Mouse (Mus musculus): ENCODE data around the gene Stau1.
A peak's percentile ranks its signal among the peaks of the same experiment; 100 is the strongest.
"Not testable (repeated sequence)": the region's sequence is repeated elsewhere in the genome, so short reads cannot be mapped to it uniquely, and the experiment has no call there.

Gene Stau1

GRCm38 (mm10) chr2:166995796-166996532 is at the start of gene Stau1:
Gene Stau1, minus strand, starts transcription at chr2:166996299.
- peak; percentile 87 for DNase-seq (ENCODE audit: low read depth, low spot score)

GRCm38 (mm10) chr2:167043400-167044121 is 47.5 kb upstream of the Stau1 start:
- DNase-seq (ENCODE audit: low read depth, low spot score), result no peak

DNA sequence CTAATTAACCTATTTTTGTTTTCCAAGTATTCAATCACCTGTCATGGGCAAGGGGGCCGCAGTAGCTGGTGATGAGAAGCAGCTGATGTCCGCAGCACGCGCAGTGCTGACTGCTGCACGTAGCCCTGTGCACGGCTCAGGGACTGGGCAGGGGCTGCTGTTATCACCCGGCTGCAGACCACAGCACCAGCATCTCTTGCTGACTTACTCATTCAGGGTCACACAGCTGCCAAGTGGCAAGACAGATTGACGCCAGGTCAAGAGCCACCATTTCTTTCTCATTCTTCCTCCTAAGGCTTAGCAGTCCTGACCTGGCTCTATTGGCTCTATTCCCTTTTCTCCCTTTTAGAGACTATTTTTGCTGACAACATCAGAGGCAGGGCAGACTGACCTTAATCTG is 43.3 kb upstream of the Stau1 start:
- no peak for DNase-seq (ENCODE audit: low read depth, low spot score)

- no peak for DNase-seq (ENCODE audit: low read depth, low spot score)
Measured at GRCm38 (mm10) chr2:167038716-167039115, 42.6 kb upstream of the Stau1 start.

- no peak for DNase-seq (ENCODE audit: low read depth, low spot score)
Measured at GRCm38 (mm10) chr2:167038297-167038696, 42.2 kb upstream of the Stau1 start.

GRCm38 (mm10) chr2:167037710-167038109 is 41.6 kb upstream of the Stau1 start:
- DNase-seq (ENCODE audit: low read depth, low spot score), result no peak

DNA sequence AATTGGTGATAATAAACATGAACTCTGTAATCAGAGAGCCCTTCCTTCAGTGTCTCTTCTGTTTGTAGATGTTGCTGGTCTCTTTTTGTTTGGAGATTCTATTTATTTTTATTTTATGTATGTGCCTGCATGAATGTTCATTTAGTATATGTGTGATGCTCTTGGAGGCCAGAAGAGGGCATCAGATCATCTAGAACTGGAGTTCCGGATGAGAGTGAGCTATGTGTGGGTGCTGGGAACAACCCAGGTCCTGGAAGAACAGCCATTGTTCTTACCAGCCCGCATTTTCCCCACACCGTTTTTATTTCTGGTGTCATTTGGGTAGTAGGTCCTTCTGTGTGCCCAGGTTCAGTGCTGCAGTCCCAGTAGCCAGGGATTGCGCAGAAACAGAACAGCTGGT is 34.4 kb upstream of the Stau1 start:
- DNase-seq (ENCODE audit: low read depth, low spot score), result no peak

GRCm38 (mm10) chr2:167028553-167028952 is 32.5 kb upstream of the Stau1 start:
- DNase-seq (ENCODE audit: low read depth, low spot score), result no peak

- DNase-seq (ENCODE audit: low read depth, low spot score), result no peak
Measured at GRCm38 (mm10) chr2:167019396-167019795, 23.3 kb upstream of the Stau1 start.

DNA sequence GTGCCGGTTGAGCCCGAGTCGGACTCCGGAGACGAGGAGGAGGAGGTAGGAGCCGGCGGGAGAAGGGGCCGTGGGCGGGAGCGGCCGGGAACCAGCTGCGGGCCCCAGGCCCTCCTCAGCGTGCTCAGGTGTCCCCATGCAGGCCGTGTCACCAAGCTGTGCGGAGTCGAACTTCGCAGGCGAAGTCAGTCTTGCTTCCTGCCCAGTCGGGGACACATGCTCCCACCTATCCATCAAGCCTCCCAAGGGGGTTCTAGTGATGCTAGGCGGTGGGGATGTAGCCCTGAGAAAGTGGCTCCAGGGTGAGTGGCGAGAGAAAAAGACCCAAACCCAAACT is 19.3 kb upstream of the Stau1 start:
- no peak for DNase-seq (ENCODE audit: low read depth, low spot score)

GRCm38 (mm10) chr2:167014702-167015381 is 18.7 kb upstream of the Stau1 start, which contains the start of gene Ddx27:
Gene Ddx27, plus strand, starts transcription at chr2:167015193.
- peak; percentile 85 for DNase-seq (ENCODE audit: low read depth, low spot score)

DNA sequence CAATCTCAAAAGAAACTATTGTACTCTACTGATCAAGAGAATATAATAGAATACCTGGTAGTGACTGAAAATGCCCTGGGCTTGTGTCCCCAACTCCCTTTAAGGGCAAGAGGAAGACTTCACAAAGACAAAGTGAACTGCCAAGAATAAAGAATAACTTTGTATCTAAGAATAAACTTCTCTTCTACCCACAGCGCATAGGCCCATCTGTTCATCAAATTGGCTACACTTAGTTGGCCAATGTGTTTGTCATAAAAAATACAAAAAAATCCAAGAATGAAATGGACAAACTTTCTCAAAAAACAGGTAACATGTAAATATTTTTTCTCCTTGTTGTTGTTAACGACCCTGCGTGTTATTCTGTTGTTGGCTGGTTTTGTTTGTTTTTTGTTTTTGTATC is 14.4 kb upstream of the Stau1 start:
- no peak for DNase-seq (ENCODE audit: low read depth, low spot score)

GRCm38 (mm10) chr2:167009483-167009882 is 13.4 kb upstream of the Stau1 start:
- DNase-seq (ENCODE audit: low read depth, low spot score), result no peak

GRCm38 (mm10) chr2:167007565-167007964 is 11.5 kb upstream of the Stau1 start:
- not testable (repeated sequence) for DNase-seq (ENCODE audit: low read depth, low spot score)

DNA sequence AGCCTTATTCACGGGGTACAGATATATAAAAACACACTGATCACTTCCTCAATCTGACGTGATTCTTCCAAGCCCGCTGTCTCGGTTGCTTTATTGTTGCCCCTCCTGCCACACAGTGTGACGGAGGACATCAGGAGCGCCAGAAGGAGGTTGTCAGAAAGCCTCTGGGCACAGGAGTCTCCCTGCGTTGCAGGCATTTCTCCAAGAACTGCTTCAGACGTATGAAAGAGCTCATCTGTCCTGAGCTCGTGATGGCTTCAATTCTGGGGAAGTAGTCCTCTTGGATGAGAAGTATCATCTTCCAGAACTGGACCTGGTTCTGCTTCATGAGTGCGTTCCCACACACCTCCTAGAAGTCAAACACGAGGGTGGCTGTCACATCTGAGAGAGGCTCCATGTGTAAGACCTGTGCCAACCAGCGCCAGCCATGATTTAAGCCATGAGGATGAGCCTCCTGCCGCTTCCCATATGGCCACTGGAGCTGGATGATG is 10.9 kb upstream of the Stau1 start:
- no peak for DNase-seq (ENCODE audit: low read depth, low spot score)

GRCm38 (mm10) chr2:167006355-167006754 is 10.3 kb upstream of the Stau1 start:
- DNase-seq (ENCODE audit: low read depth, low spot score), result no peak

DNA sequence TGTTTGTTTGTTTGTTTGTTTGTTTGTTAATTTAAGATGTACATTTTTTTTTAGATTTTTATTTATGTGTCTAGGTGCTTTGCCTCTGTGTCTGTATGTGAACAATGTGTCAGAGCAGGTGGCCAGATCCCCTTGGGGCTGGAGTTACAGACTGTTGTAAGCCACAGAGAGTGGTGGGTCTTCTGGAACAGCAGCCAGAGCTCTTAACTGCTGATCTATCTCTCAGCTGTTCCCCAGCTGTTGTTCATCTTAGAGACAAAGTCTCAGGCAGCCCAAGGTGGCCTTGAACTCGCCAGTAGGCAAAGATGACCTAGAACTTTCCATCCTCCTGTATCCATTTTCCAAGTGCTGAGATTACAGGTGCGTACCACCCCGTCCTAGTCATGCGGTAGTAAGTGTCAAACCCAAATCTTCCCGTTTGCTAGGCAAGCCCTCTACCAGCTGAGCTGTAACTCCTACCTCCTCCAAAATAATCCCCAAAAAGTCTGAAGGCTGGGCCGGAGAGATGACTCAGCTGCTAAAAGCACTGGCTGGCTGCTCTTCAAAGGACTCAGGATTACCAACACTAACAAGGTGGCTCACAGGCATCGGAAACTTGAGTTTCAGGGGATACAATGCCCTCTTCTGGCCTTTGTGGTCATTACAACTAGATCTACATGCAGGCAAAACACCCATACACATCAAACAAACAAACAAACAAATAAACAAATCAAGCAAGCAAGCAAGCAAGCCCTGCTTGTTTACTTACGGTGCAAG is 8.2 kb upstream of the Stau1 start:
- DNase-seq (ENCODE audit: low read depth, low spot score), result peak; percentile 56

GRCm38 (mm10) chr2:167001486-167001885 is 5.4 kb upstream of the Stau1 start:
- DNase-seq (ENCODE audit: low read depth, low spot score), result no peak

GRCm38 (mm10) chr2:166996533-166996894 is 415 bp upstream of the Stau1 start:
- no peak for DNase-seq (ENCODE audit: low read depth, low spot score)

DNA sequence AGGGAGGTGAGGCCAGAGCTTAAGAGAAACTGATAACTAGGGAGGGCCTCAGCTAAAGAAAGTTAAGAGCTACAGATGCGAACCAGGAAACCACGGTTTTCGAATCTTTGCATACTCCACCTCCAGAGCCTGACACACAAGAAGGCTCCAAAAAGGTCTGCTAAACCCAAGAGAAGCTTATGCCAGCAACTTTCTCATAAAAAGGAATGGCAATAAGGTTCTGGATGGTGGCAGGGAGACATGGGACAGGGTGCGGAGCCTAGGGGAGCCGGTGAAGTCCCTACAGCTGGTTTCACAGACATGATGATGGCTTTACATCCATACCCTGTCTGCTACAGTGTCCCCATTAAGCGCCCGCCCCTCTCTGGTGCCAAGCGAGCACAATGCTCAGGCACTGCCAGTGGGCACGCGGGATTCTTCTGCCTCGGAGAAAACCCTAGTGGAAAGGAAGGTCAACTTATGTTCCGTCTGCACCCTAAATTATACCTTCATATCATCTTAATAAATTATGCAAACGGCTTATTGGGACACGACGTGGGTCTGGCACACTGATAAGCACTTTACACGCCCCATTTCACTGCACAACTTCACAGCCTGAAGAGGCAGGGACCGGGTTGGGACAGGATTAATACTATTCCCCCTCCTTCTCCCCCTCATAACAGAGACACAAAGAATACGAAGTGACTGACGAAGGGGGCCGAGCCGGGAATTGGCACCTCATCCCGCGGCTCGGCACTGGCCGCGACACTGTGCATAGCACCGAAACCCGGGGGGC is 891 bp downstream of the Stau1 start:
- DNase-seq (ENCODE audit: low read depth, low spot score), result no peak

DNA sequence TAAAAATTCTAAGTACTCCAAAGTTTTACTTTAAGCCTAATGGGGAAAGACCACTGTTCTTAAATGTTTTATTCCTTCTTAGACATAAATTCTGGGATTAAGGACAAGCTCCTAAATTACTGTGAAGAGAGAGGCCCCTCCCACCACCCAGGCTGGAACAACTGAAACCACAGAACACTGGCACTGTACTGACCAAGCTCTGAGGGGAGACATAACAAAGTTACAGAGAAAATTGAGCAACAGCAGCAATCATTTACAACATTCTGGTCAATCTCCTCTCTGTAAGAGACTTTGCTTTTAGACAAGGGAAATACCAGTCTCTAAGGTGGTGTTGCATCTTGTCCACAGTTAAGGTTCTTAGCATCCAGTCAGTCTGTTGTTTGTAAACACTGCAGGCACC is 4.2 kb downstream of the Stau1 start:
- DNase-seq (ENCODE audit: low read depth, low spot score), result no peak
